Mouse (Mus musculus): ENCODE measurements at regions not wholly inside any gene's neighbourhood (a gene's known extent, or its start where the extent isn't known, plus 50 kb on each side); places are given as distances from the start of the nearest gene placed in this dataset.

DNA sequence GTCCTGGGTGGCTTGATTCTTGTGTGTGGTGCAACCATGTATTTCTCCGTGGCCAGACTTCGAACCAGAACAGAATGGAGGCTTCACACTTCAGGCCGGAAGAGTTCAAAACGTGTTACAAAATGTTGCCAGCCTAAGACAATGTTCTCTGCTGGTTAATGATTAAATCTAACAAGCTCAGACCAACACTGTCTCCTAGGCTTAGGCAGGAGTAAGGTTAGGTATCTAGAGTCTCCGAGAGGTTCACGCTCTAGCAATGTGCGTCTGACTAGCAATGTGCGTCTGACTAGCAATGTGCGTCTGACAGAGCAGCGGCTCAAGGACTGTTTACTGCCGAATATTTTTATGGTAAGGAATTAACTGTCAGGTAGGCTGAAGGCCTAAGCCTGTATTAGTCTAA is 81.5 kb downstream of the Suclg1 start:
- TF ChIP-seq CTCF (IDR thresholded peaks at IDR 0.05; ENCODE audit: control insufficient read depth, insufficient read depth, insufficient read length) (no peak), FOSL1 (IDR thresholded peaks at IDR 0.05; ENCODE audit: insufficient read depth, low read length, poor library complexity, severe bottlenecking) (no peak), MYOD1 (IDR thresholded peaks at IDR 0.05; ENCODE audit: control insufficient read depth, insufficient read length, low read depth) (no peak), USF1 (IDR thresholded peaks at IDR 0.05; ENCODE audit: low read depth) (no peak), CEBPB (IDR thresholded peaks at IDR 0.05; ENCODE audit: low read depth) (no peak), MYOG (IDR thresholded peaks at IDR 0.05; ENCODE audit: control insufficient read depth, extremely low read depth, insufficient read length) (no peak)

Measured in C2C12 (cell line).